Mouse (Mus musculus) megakaryocyte, adult 5-6 weeks (primary cell): Measurements from ENCODE around the gene Klhl10. TPM values are rescaled to one million over a fixed set of nuclear protein-coding genes. Genes with fewer than 3 reads are reported as not detected.

Source experiments
- ATAC-seq: 2 replicates; pipeline ENCODE4 v1.8.0; 2016; ENCODE audit warnings: mild to moderate bottlenecking, inconsistent platforms; ENCODE audit not compliant: poor library complexity, severe bottlenecking
- total RNA-seq, 2 experiments: library from RNA; stranded (forward) in 1 of 2; stranded (reverse) in 1 of 2; fragments of 153-499, 151-499 nt in 1 of 2; fragments of 221-1000, 200-1000 nt in 1 of 2; gene quantifications; 2 replicates each; pipeline versions ENCODE4 v1.2.3 to v1.2.4; 2015 to 2017

Gene Klhl10
- not detected in 2 replicates for total RNA-seq (2015)
- total RNA-seq (2017) = not detected in 2 replicates

DNA sequence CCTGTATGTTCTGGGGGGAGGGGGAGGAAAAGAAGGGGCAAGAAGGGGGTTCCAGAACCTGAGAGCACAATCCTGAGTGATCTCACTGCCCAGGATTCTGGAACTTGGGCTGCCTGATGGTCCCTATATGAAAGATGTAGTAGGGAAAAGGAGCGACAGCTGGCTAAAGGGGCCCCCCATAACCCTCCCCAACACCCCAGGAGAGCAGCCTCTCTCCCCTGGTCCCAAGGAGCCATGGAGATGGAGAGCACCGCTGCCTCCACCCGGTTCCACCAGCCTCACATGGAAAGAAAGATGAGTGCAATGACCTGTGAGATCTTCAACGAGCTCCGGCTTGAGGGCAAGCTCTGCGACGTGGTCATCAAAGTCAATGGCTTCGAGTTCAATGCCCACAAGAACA lies at the start of gene Klhl10, which contains the start of gene Nt5c3b:
TSS of gene Klhl10 (plus strand) at position 121 of the 400 bp plus-strand sequence.
TSS of gene Nt5c3b (minus strand) at position 12 of the 400 bp plus-strand sequence.
- ATAC-seq = no peak

DNA sequence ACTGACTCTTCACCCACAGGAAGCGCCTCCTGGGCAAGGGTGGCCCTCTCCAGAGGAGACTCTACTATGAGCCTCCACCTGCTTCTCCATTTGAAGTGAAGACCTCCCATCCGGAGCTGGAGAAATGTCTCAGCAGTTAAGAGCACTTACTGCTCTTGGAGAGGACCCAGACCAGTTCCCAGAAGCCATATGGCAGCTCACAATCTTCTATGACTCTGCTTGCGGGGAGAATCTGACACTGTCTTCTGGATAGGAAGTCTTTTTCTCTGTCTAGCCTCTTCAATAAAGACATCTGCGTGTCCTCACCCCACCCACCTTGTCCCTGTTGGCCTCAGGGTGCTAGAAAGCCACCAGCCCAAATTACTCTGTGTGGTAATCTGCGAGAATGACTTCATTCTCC lies 48.8 kb upstream of the Klhl10 start:
- no peak for ATAC-seq

- no peak for ATAC-seq
These were observed 48.0 kb upstream of the Klhl10 start for GRCm38 (mm10) chr11:100393733-100394132.

- ATAC-seq = no peak
These were observed 47.2 kb upstream of the Klhl10 start for GRCm38 (mm10) chr11:100394353-100395074.

GRCm38 (mm10) chr11:100395200-100395599 lies 46.5 kb upstream of the Klhl10 start:
- ATAC-seq = peak; percentile 37

DNA sequence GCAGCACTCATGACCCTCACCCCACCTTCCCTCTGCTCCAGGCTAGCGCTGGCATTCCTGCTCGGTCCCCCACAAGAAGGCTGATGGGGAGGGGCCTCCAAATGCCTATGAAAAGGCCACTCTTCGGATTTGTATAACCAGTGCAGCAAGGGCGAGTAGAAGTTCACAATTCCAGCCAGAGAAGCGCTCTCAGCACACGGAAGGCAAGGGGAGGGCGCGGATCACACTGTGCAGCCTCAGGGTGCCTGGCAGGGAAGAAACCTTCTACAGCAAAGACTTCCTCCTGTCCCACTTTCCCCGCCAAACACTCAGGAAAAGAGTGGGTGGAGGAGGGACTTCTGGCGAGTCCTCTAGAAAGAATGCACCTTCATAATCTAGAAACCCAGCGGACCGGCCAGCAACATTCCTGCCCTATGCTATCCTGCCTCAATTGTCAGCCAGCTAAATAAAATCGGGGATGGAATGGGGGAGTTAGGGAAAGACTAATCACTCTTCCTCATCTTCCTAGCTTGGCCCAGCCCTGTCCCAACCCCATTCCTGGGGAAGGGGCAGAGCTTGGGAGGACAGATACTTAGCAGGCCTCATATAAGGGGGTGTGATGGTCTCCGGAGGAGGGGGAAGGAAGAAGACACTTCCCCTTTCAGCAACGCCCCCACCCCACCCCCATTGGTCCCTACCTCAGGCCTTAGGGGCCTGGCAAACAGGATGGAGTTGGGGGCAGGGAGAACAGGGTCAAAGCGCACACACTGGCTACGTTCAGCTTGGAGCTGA lies 45.7 kb upstream of the Klhl10 start:
- no peak for ATAC-seq

DNA sequence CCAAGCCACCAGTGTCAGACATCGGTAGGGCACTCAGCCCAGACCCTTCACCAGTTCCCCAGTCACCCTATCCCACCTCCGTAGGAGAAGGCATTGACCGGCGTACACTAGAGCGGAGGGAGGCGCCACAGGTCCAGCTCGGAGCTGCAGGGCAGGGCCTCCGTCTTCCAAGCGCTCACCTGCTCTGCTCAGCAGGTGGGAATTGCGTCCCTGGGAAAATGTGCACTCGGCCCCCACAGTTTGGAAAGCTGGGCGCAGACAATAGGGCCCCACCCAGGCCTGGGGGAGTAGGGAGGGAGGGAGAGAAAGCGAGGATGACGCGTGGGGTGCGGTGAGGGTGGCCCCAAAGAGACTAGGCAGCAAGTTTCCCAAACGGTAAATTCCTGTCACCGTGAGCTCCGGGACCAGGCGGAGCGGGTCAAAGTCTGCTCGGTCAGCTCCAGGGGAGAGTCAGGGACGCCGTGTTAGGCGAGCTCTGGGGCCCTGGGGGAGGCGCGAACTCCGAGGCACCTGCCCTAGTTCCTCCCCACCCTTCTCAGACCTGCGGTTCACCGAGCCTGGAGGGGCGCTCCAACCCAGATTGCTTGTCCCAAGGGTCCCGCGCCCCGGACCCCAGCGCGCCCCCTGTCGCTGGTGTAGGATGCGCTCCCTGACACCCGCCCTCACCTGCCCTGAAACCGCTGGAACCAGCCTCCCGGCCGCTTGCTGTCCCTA lies 44.7 kb upstream of the Klhl10 start:
- peak; percentile 7 for ATAC-seq

GRCm38 (mm10) chr11:100397600-100398389 lies 43.9 kb upstream of the Klhl10 start, which contains the start of gene Jup:
TSS of gene Jup (minus strand) at chr11:100397763.
- peak; percentile 86 for ATAC-seq

- ATAC-seq = no peak
These were observed 43.2 kb upstream of the Klhl10 start for GRCm38 (mm10) chr11:100398517-100398916.

DNA sequence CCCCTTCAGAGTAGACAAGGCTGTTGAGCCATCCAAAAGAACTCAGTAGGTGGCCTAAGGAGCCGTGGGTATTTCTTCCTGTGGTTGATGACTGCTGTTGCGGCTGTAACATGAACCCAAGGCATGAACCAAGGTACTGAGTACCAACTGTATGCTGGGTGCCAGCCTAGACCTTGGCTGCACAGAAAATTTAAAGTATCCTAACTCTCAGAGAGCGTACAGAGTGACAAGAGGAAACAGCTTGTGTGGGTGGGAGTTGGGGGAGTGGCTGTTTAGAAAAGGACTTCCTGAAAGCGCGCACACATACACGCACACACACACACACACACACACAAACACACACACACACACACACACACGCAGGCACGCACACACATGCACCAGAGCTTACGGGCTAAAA lies 42.4 kb upstream of the Klhl10 start:
- no peak for ATAC-seq

- ATAC-seq = no peak
These were observed 41.8 kb upstream of the Klhl10 start for GRCm38 (mm10) chr11:100399727-100400538.

GRCm38 (mm10) chr11:100400842-100401241 lies 40.9 kb upstream of the Klhl10 start:
- peak; percentile 45 for ATAC-seq

GRCm38 (mm10) chr11:100402240-100402639 lies 39.5 kb upstream of the Klhl10 start:
- no peak for ATAC-seq

DNA sequence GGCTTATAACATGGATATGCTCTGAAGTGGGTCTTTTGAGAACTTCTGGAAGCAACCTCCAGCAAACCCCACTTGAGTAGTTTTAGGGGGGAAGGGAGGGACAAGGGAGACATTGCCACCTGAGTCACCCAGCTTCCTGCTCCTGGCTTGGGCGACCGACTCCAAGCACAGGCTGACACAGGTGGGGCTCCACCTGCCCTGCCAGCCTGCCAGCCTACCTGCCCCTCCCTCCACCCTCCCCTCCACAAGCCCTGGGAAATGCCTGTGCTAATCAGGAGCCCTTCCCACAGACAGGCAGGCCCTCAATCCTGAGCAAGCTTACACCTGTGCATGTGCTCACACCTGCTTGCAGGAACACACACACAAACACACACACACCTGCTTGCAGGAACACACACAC lies 39.0 kb upstream of the Klhl10 start:
- no peak for ATAC-seq

DNA sequence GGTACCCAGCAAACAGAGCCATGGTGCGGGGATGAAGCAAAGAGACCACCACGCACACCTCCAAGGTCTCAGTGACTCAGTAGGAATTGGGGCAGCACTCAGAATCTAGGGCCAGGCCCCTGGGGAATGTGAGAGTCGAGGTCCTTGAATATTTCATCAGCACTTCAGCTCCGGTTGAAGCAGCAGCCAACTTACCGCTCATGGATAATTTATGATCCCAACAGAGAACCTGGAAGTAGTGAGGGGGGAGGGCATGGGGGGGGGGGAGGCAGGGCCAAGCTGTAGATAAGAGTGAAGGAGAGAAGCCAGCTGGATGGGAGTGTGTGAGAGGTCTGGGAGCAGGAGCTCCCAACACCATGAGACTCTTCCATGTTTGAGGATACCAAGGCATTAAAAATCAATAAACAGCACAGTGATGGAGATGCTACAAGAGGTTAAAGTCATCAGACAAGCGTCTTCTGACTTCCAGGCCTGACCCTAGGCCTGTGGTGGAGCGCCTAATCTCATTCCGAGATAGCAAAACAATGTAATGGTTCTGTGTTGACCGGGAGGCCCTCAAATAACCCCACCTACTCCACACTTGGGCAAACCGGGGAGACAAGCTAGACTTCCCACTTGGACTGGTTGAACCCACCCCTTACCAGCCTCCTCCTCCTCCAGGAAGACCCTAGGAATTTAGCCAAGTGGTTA lies 38.1 kb upstream of the Klhl10 start:
- no peak for ATAC-seq

DNA sequence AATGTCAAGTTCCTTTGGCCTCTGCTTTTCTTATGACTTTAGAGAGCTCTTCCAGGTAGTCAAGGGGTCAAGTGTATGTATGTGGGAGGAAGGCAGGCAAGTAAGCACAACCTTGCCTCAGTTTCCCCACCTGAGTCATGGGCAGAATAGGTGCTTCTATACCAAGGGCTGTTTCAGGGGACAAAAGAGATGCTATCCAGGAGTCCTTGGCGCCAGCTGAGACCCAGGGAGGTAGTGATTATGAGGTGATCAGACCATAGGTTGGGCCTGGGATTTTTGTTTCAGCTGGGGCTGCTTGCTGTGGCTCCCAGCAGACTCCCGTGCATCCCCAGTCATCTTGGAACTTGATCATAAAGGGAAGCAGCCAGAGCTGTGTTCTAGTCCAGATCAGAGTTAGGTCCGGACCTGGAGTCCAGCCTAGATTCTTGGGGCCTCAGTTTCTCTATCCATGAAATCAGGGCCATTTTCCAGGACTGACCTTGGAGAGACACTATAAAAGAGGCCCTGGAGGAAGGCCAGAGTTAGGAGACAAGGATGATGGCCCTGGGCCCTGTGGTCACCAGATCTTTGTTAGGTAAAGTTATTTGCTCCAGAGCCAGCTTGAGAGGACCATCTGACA lies 37.2 kb upstream of the Klhl10 start:
- ATAC-seq = no peak

DNA sequence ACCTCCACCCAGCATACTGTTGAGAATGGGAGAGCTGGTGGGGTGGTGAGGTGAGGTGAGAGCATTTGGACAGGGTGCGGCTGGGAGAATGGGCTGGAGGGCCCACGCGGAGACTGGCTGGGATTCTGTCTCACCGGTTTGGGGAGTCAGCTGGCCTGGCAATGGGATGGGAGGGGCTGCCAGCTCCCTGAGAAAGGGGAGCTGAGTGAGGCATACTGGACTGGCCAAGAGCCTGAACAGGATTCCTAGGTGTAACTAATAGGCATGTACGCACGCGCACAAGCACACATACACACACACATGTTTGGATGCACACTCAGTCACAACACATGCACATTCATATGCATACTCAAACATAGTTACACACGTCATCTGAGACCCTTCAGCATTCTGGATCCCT lies 35.4 kb upstream of the Klhl10 start:
- no peak for ATAC-seq

- no peak for ATAC-seq
These were observed 34.6 kb upstream of the Klhl10 start for GRCm38 (mm10) chr11:100406995-100407705.
